Mouse (Mus musculus) stomach, embryonic 15.5 days (tissue): ENCODE data around the gene Tmem52b. TPM values are rescaled to one million over a fixed set of nuclear protein-coding genes. Genes with fewer than 3 reads are reported as not detected.

Experiments
- ATAC-seq: fragments of 200-750 bp; cut with Nextera tagmentation; 2 replicates; pipeline ENCODE4 v1.8.0; 2017; ENCODE audit warnings: low read depth, moderate number of reproducible peaks, moderate TSS enrichment; ENCODE audit not compliant: insufficient read depth, low FRiP score
- H3K27ac ChIP-seq: fragments of 300-500 bp; sonication (generic); 2 replicates; pipeline ENCODE4 v1.5.1; 2015; ENCODE audit warnings: mild to moderate bottlenecking, inconsistent platforms
- H3K27me3 ChIP-seq: fragments of 300-500 bp; sonication (generic); replicated peaks from 2 replicates; pipeline ENCODE4 v1.6.1; 2015; ENCODE audit warnings: inconsistent platforms
- H3K36me3 ChIP-seq: fragments of 300-500 bp; sonication (generic); 2 replicates; pipeline ENCODE4 v1.6.1; 2015; ENCODE audit warnings: inconsistent platforms
- H3K4me1 ChIP-seq: fragments of 300-500 bp; sonication (generic); 2 replicates; pipeline ENCODE4 v1.6.1; 2015; ENCODE audit warnings: inconsistent platforms
- H3K4me2 ChIP-seq: fragments of 300-500 bp; sonication (generic); 2 replicates; pipeline ENCODE4 v1.6.1; 2015; ENCODE audit warnings: mild to moderate bottlenecking, inconsistent platforms
- H3K4me3 ChIP-seq: fragments of 300-500 bp; sonication (generic); replicated peaks from 2 replicates; pipeline ENCODE4 v1.5.1; 2015; ENCODE audit warnings: inconsistent platforms
- H3K9ac ChIP-seq: fragments of 300-500 bp; sonication (generic); 2 replicates; pipeline ENCODE4 v1.6.1; 2015; ENCODE audit warnings: inconsistent platforms
- H3K9me3 ChIP-seq: fragments of 300-500 bp; sonication (generic); 2 replicates; pipeline ENCODE4 v1.6.1; 2016; ENCODE audit warnings: inconsistent platforms
- WGBS: fragments of 180-500 bp; shearing (Covaris S2); methylation state at CpG from one replicate; pipeline ENCODE4 v1.1.7; 2015; 5-methylcytosine and 5-hydroxymethylcytosine counted together
- polyA plus RNA-seq: library from polyadenylated mRNA; unstranded; fragments of >200 nt; fragmentation: Nextera tagmentation; extraction: Ambion mirVana; gene quantifications from 2 replicates; pipeline ENCODE4 v1.2.1, GENCODE M21; 2015

The Tmem52b gene
- polyA plus RNA-seq, 1 experiment from 2014 or later = not detected

DNA sequence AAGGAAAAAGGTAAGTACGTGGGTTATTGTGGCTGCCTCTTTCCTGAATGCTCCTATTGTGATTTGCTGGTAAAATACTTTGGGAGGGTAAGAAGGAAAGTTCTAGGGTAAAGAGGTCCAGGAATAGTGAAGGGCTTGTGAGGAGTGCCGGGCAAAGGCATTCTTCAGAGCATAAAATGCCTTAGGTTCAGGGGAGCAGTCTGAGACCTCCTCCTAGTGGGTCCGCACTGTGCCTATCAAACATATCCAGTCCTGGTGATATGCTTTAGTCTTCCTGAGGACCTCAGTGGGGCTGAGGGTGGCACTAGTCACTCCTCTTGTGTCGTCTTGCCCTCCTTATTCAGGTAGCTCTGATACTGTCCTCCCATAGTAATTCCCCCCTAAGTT lies 47.3 kb downstream of the Tmem52b start:
- Histone ChIP-seq H3K4me1 (no peaks in the 10 kb centered on the region), H3K4me2 (no peak overlapping the region), H3K27me3 (no peaks in the 10 kb centered on the region), H3K4me3 (no peak overlapping the region), H3K9ac (no peak overlapping the region), H3K27ac (no peak overlapping the region), H3K9me3 (no peaks in the 10 kb centered on the region), H3K36me3 (no peaks in the 10 kb centered on the region)
- ATAC-seq = no peak
- 51% methylated on average over 4 of the region's 4 CpGs for WGBS

- H3K9me3 ChIP-seq = no peaks in the 10 kb centered on the region
- H3K4me2 ChIP-seq = no peak overlapping the region
- no peak for ATAC-seq
- H3K36me3 ChIP-seq = no peaks in the 10 kb centered on the region
- WGBS = 72% methylated on average over 2 of the region's 2 CpGs
- H3K4me3 ChIP-seq = no peak overlapping the region
- no peaks in the 10 kb centered on the region for H3K27me3 ChIP-seq
- no peaks in the 10 kb centered on the region for H3K4me1 ChIP-seq
- no peak overlapping the region for H3K9ac ChIP-seq
- H3K27ac ChIP-seq = no peak overlapping the region
Observed at GRCm38 (mm10) chr6:129565257-129565656, 52.9 kb downstream of the Tmem52b start.

Other genes with a start within 250 kb of the Tmem52b start
- 0.40 and 0.59 TPM in 2 replicates for gene Cd69, start 237.1 kb upstream of the Tmem52b start, polyA plus RNA-seq
- gene 4922502D21Rik, start 180.8 kb upstream of the Tmem52b start, polyA plus RNA-seq = not detected in 2 replicates
- gene Clec12a, start 169.9 kb upstream of the Tmem52b start, polyA plus RNA-seq = 1.9 and 2.6 TPM in 2 replicates
- gene Clec12b, start 126.7 kb upstream of the Tmem52b start, polyA plus RNA-seq = 0.19 TPM in 1 of 2 replicates, not detected in the other
- 1.2 and 1.6 TPM in 2 replicates for gene Clec1b, start 115.3 kb upstream of the Tmem52b start, polyA plus RNA-seq
- gene Clec9a, start 103.7 kb upstream of the Tmem52b start, polyA plus RNA-seq = 0.12 and 0.13 TPM in 2 replicates
- 2.9 and 3.6 TPM in 2 replicates for gene Clec1a, start 60.6 kb upstream of the Tmem52b start, polyA plus RNA-seq
- 0.05 and 0.14 TPM in 2 replicates for gene Olr1, start 5.4 kb upstream of the Tmem52b start, polyA plus RNA-seq
- 40.2 and 42.1 TPM in 2 replicates for gene Gabarapl1, start 20.6 kb downstream of the Tmem52b start, polyA plus RNA-seq
- gene Klre1, start 65.3 kb downstream of the Tmem52b start, polyA plus RNA-seq = not detected in 2 replicates
- gene Klrd1, start 79.2 kb downstream of the Tmem52b start, polyA plus RNA-seq = 0.83 and 1.4 TPM in 2 replicates
- 0.22 and 0.45 TPM in 2 replicates for gene Klrk1, start 111.3 kb downstream of the Tmem52b start, polyA plus RNA-seq
- not detected in 2 replicates for gene Klrc3, start 130.8 kb downstream of the Tmem52b start, polyA plus RNA-seq
- gene Klrc2, start 148.1 kb downstream of the Tmem52b start, polyA plus RNA-seq = 0.05 TPM in 1 of 2 replicates, not detected in the other
- gene Klrc1, start 166.4 kb downstream of the Tmem52b start, polyA plus RNA-seq = 0.14 and 0.19 TPM in 2 replicates
- gene Klri1, start 204.6 kb downstream of the Tmem52b start, polyA plus RNA-seq = not detected in 2 replicates
- 0.03 TPM in 1 of 2 replicates, not detected in the other for gene Klri2, start 227.9 kb downstream of the Tmem52b start, polyA plus RNA-seq